Mouse (Mus musculus): ENCODE measurements around the gene Rab6a.

The Rab6a gene

GRCm38 (mm10) chr7:100684538-100684937, 77.3 kb downstream of the Rab6a start:
- DNase-seq = peak; percentile 74

- DNase-seq = peak; percentile 88
Observed at GRCm38 (mm10) chr7:100685061-100686030, 78.1 kb downstream of the Rab6a start.

GRCm38 (mm10) chr7:100688471-100688870, 81.3 kb downstream of the Rab6a start:
- no peak for DNase-seq
